Mouse (Mus musculus): ENCODE results near the gene Slc4a11.

- no peak for TF ChIP-seq CTCF (IDR thresholded peaks at IDR 0.05; ENCODE audit: low read depth)
- no peak for TF ChIP-seq EP300 (IDR thresholded peaks at IDR 0.05; ENCODE audit: low read depth)
These were observed 36.1 kb upstream of the Slc4a11 start for GRCm38 (mm10) chr2:130733444-130733843.

Data from liver, embryonic 14.5 days (tissue).